Mouse (Mus musculus): ENCODE measurements around the gene Mbd3. TPM values are rescaled to one million over a fixed set of nuclear protein-coding genes. Genes with fewer than 3 reads are reported as not detected.
A peak's percentile ranks its signal among the peaks of the same experiment; 100 is the strongest.
"Not testable (repeated sequence)": the region's sequence is repeated elsewhere in the genome, so short reads cannot be mapped to it uniquely, and the experiment has no call there.

The Mbd3 gene
- polyA plus RNA-seq, 1 experiment from 2014 or later, result 327 TPM

DNA sequence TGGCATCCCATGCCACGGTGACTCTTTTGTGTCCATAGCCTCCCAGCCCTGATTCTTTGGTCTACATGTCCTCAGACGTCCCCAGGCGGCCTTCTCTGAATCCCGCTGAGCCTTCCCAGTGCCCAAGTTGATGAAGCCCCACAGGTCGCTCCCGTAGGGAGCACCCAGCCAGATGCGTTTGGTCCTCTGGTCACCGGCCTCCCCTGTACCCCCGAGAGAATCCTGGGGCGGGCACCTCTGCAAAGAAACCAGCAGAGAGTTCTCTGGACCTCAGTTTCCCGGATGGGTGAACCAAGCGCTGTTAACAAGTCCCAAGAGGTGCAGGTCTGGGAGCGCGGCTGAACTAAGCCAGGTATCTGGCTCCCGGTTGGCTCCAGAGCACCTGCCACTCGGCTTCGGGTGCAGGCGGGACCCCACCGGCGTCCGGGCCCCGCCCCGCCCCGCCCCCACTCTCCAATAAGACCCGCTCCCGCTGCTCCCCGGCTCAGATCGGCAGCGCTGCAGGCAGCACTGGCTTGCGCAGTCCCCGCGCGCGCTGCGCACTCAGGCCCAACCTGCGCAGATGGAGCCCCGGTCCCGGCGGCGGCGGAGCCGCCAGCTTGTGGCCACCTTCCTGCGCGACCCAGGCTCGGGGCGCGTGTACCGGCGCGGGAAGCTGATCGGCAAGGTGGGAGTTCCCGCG, 43.2 kb downstream of the Mbd3 start, which contains the start of gene Plk5:
Gene Plk5, plus strand, starts transcription at position 459 of the 682 bp plus-strand sequence.
- ATAC-seq (ENCODE audit: low FRiP score), result no peak
- H3K27ac ChIP-seq, result no peak within 1 kb of the TSS
- under 1% methylated on average over 53 of the region's 53 CpGs for WGBS

DNA sequence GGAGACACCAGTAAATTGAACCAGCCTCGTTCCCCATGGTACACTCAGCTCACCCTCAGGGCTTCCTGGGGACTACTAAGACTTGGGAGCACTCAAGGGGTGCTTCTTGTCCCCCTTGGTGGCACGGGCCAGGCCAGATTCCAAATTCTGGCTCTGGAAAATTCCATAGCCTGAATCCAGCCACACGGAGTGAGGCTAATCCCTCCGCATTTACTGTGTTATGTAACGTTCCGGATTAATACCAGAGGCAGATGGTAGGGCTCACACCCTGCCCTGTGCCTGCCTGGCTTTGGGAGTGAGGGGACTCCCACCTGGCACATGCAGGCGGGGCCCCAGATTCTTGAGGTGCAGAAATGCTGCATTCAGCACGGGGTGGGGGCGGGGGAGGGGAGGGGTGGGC, 43.9 kb downstream of the Mbd3 start:
- Histone ChIP-seq H3K27me3 (peaks cover 100% of the 10 kb centered on the region), H3K4me1 (peaks cover 16% of the 10 kb centered on the region), H3K9ac (no peak overlapping the region), H3K4me3 (replicated peaks) (no peak overlapping the region), H3K36me3 (replicated peaks) (no peaks in the 10 kb centered on the region), H3K4me2 (no peak overlapping the region), H3K27ac (no peak overlapping the region), H3K9me3 (no peaks in the 10 kb centered on the region)
- 6% methylated on average over 9 of the region's 9 CpGs for WGBS
- no peak for ATAC-seq (ENCODE audit: low FRiP score)

More for the DNA sequence above, 43.2 kb downstream of the Mbd3 start, which contains the start of gene Plk5:
- no peaks in the 10 kb centered on the region for H3K36me3 ChIP-seq (replicated peaks)
- peaks cover 16% of the 10 kb centered on the region for H3K4me1 ChIP-seq
- H3K9me3 ChIP-seq, result no peaks in the 10 kb centered on the region
- peaks cover 93% of the 10 kb centered on the region for H3K27me3 ChIP-seq
- H3K4me2 ChIP-seq, result peak within 1 kb of the TSS; percentile 52
- H3K9ac ChIP-seq, result peak within 1 kb of the TSS; percentile 42; the same call in 1 of the 2 replicates
- H3K4me3 ChIP-seq (replicated peaks), result peak within 1 kb of the TSS; percentile 36

DNA sequence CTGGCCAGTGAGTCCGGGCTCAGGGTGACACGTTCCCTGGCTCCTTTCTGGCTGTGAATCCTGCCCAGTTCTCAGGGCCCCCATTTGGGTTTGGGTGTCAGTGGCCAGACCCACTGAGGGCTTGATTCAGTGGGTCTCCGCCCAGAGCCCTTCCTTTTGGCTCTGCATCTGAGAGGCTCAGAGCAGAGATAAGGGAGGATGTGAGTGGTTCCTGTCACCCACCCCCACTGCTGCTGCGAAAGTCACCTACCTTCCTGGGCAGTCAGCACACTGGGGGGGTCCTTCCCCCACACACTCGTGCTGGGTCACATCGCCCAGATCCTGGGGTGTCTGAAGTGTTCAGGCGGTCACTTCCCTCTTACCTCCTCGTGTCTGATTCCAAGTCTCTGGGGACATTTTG, 46.6 kb downstream of the Mbd3 start:
- Histone ChIP-seq H3K9me3 (no peaks in the 10 kb centered on the region), H3K36me3 (replicated peaks) (no peaks in the 10 kb centered on the region), H3K4me2 (no peak overlapping the region), H3K4me1 (peaks cover 26% of the 10 kb centered on the region), H3K4me3 (replicated peaks) (no peak overlapping the region), H3K9ac (no peak overlapping the region), H3K27ac (no peak overlapping the region), H3K27me3 (peaks cover 100% of the 10 kb centered on the region)
- ATAC-seq (ENCODE audit: low FRiP score), result no peak
- WGBS, result 67% methylated on average over 8 of the region's 8 CpGs

DNA sequence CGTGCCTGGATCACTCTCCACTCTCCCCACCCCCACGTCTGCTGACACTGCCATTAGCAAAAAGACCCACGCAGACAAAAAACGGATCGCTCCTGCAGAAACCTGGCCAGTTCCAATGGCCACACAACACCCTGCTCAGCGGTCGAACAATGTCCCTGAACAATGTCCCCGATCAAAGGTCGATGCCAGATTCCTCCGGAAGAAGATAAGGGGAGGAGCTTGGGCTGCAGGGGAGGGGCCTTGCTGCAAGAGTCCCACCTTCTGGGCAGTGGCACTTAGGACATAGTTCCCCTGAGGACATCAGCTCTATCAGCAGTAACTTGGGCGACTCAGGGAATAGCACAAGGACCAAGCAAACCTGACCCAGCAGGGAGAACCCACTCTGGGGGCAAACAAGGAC, 47.5 kb downstream of the Mbd3 start:
- Histone ChIP-seq H3K27me3 (peaks cover 100% of the 10 kb centered on the region), H3K9me3 (no peaks in the 10 kb centered on the region), H3K36me3 (replicated peaks) (no peaks in the 10 kb centered on the region), H3K9ac (no peak overlapping the region), H3K4me1 (peaks cover 26% of the 10 kb centered on the region), H3K4me2 (no peak overlapping the region), H3K27ac (no peak overlapping the region), H3K4me3 (replicated peaks) (no peak overlapping the region)
- WGBS, result 18% methylated on average over 11 of the region's 11 CpGs
- no peak for ATAC-seq (ENCODE audit: low FRiP score)

DNA sequence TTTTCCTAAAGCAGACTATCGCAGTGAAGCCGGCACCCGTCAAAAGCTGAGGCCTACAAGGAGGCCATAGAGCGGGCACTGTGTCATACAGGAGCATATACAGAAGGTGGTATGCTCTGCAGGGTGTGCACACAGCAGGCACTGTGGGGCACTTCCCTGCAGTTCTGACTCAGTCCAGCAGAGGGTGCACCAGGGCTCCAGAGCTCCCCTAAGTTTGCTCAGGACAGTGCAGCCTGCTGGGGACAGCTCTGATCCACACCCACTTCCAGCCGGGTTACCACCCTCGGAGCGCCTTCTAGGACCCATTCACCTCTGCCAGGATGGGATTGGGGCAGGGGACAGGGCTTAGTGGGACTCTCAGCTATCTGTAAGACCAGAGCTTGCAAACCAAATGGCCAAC, 49.1 kb downstream of the Mbd3 start:
- Histone ChIP-seq H3K9ac (no peak overlapping the region), H3K4me3 (replicated peaks) (no peak overlapping the region), H3K4me1 (peaks cover 18% of the 10 kb centered on the region), H3K27ac (no peak overlapping the region), H3K4me2 (no peak overlapping the region), H3K27me3 (peaks cover 100% of the 10 kb centered on the region), H3K36me3 (replicated peaks) (no peaks in the 10 kb centered on the region), H3K9me3 (no peaks in the 10 kb centered on the region)
- ATAC-seq (ENCODE audit: low FRiP score), result peak; percentile 67
- WGBS, result 2% methylated on average over 7 of the region's 7 CpGs

DNA sequence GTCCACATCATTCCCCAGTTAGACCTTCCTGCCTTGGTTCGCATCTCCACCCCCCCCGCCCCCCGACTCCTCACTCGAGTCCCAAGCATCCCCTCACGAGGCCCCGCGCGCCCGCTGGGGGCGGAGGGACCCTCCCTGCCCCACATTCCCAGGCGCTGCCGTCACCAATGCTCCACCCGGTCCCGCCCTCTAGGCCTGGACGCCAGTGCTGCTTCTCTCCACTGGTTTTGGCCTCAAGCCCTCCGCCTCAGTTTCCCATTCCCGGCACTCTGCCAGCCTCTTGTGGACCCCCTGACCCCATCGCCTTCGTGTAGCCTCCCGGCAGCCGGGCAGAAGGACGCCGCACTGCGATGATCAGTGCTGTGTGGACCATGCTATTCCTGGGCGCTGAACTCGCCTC, 50.4 kb downstream of the Mbd3 start:
- no peak for ATAC-seq (ENCODE audit: low FRiP score)
- peaks cover 23% of the 10 kb centered on the region for H3K4me1 ChIP-seq
- peak overlapping the region; percentile 41; the same call in 1 of the 2 replicates for H3K4me2 ChIP-seq
- no peaks in the 10 kb centered on the region for H3K36me3 ChIP-seq (replicated peaks)
- H3K4me3 ChIP-seq (replicated peaks), result peak overlapping the region; percentile 4; the same call in 1 of the 2 replicates
- H3K27ac ChIP-seq, result no peak overlapping the region
- WGBS, result 16% methylated on average over 26 of the region's 26 CpGs
- peaks cover 100% of the 10 kb centered on the region for H3K27me3 ChIP-seq
- no peaks in the 10 kb centered on the region for H3K9me3 ChIP-seq
- no peak overlapping the region for H3K9ac ChIP-seq

DNA sequence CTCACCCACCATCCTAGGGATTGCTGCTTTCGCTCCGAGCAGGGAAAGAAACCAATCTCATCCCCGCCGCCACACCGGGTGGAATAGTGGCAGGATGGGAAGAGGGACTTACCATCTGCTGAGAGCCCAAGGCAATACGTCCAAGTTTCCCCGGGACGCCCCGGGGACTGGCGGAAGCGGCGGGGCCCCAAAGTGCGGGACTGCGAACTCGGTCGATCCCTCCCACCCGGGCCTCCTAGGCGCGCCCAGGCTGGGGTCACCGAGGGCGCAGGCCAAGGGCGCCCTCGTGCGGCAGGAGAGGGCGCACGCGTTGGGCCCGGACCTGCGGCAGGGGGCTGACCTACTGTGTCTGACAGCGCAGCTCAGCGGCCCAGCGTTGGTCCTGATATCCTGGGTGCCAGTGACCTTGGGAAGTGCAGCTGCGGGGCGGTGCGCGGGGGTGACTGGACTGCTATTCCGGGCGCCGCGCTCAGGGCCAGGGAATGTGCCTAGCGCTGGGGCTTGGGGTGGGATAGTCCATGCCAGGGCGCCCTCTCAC, 51.0 kb downstream of the Mbd3 start, which contains the start of gene Adamtsl5:
Gene Adamtsl5, minus strand, starts transcription at position 169 of the 538 bp plus-strand sequence.
- H3K4me1 ChIP-seq, result peaks cover 28% of the 10 kb centered on the region
- peaks cover 100% of the 10 kb centered on the region for H3K27me3 ChIP-seq
- no peak within 1 kb of the TSS for H3K9ac ChIP-seq
- no peaks in the 10 kb centered on the region for H3K36me3 ChIP-seq (replicated peaks)
- H3K4me3 ChIP-seq (replicated peaks), result peak within 1 kb of the TSS; percentile 15
- H3K27ac ChIP-seq, result no peak within 1 kb of the TSS
- peak within 1 kb of the TSS; percentile 41 for H3K4me2 ChIP-seq
- no peaks in the 10 kb centered on the region for H3K9me3 ChIP-seq
- under 1% methylated on average over 41 of the region's 42 CpGs for WGBS
- peak; percentile 18 for ATAC-seq (ENCODE audit: low FRiP score)

DNA sequence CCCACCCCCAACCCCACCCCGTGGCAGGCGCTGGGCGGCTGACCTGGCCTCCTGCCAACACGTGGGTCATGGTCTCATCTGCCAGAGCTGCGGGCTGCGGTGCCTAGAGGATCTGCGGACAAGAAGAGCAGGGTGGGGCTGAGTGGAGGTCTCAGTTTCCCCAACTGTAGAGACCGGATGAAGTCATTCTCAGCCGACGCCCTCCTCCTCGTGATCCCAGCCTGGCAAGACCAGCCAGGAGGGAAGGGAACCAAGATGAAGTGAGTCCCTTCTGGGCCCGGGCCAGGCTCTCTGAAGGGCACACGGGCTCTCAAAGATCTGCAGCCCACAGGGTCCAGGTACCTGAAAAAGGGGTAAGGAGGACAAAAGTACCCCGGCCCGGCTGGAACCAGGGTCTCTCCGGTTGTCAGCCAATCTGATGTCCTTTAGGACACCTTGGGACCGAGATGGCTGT, 51.8 kb downstream of the Mbd3 start:
- 11% methylated on average over 17 of the region's 17 CpGs for WGBS
- 0 out of 2 replicates have a peak overlapping the region, but pooled peaks have one; percentile 15 for H3K4me3 ChIP-seq (replicated peaks)
- H3K27me3 ChIP-seq, result peaks cover 100% of the 10 kb centered on the region
- no peak overlapping the region for H3K4me2 ChIP-seq
- no peak overlapping the region for H3K9ac ChIP-seq
- H3K9me3 ChIP-seq, result no peaks in the 10 kb centered on the region
- H3K27ac ChIP-seq, result no peak overlapping the region
- H3K36me3 ChIP-seq (replicated peaks), result no peaks in the 10 kb centered on the region
- no peak for ATAC-seq (ENCODE audit: low FRiP score)
- peaks cover 36% of the 10 kb centered on the region for H3K4me1 ChIP-seq

DNA sequence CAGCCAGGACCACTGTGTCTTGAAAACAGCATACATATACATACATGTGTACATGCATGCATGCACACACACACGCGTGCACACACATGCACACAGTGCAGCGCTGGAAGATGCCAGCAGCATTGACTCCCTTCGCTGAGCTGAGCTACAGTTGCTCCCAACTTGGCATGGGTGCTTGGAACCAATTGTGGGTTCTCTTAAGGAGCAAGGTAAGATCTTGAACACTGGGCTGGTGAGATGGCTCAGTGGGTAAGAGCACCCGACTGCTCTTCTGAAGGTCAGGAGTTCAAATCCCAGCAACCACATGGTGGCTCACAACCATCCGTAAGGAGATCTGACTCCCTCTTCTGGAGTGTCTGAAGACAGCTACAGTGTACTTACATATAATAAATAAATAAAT, 53.4 kb downstream of the Mbd3 start:
- Histone ChIP-seq H3K27me3 (peaks cover 100% of the 10 kb centered on the region), H3K4me1 (peaks cover 47% of the 10 kb centered on the region)
- WGBS, result 76% methylated on average over 6 of the region's 6 CpGs
- H3K9ac ChIP-seq; ATAC-seq (ENCODE audit: low FRiP score); H3K4me2 ChIP-seq; H3K4me3 ChIP-seq (replicated peaks); H3K27ac ChIP-seq; H3K9me3 ChIP-seq; H3K36me3 ChIP-seq (replicated peaks): not testable (repeated sequence)

DNA sequence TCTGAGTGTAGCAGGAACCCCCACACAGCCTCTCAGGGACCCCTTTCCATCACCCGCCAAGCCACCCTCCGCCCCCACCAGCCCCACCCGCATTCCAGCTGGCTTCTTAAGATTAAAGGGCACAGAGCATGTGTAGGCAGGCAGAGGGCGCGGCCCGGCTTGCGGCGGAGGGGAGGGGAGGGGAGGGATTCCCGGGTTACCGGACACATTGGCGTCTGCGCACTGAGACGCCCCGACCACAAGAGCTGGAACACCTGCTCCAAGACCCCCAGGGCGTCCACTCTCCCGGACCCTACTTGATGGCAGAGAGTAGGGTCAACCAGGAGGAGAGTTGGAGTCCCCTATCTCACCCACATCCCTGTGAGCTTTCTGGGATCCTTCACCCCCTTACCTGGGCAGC, 54.2 kb downstream of the Mbd3 start:
- no peaks in the 10 kb centered on the region for H3K36me3 ChIP-seq (replicated peaks)
- no peak for ATAC-seq (ENCODE audit: low FRiP score)
- H3K9ac ChIP-seq, result peak overlapping the region; percentile 21; the same call in 1 of the 2 replicates
- H3K4me3 ChIP-seq (replicated peaks), result no peak overlapping the region
- no peak overlapping the region for H3K27ac ChIP-seq
- H3K9me3 ChIP-seq, result no peaks in the 10 kb centered on the region
- H3K4me1 ChIP-seq, result peaks cover 47% of the 10 kb centered on the region
- peaks cover 100% of the 10 kb centered on the region for H3K27me3 ChIP-seq
- H3K4me2 ChIP-seq, result no peak overlapping the region
- 2% methylated on average over 16 of the region's 16 CpGs for WGBS

DNA sequence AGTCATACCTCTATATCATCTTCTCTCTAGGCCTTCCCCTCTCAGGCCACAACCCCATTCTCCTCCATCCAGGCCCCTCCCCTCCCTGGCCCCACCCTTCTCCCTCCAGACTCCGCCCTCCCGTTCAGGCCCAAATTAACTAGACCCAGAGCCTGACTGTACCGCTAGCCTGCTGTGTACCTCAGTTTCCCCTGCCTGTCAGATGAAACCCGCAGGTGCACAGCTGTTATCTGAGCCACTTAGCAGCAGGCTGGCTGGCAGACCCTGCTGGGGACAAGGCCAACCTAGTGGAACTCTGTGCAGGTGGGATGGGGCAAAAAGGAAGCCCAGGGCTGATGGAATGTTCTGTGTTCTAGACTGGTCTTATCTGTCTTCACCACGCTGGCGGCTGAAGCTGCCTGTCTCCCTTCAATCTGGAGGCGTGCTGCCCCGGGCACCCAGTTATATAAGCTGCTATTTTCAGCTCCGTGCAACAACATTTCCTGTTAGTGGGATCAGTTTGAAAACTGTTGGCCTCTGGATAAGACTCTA, 55.2 kb downstream of the Mbd3 start:
- H3K4me1 ChIP-seq, result peaks cover 46% of the 10 kb centered on the region
- H3K36me3 ChIP-seq (replicated peaks), result no peaks in the 10 kb centered on the region
- H3K4me2 ChIP-seq, result no peak overlapping the region
- H3K27ac ChIP-seq, result no peak overlapping the region
- ATAC-seq (ENCODE audit: low FRiP score), result no peak
- H3K27me3 ChIP-seq, result peaks cover 99% of the 10 kb centered on the region
- no peak overlapping the region for H3K9ac ChIP-seq
- no peaks in the 10 kb centered on the region for H3K9me3 ChIP-seq
- WGBS, result 44% methylated on average over 9 of the region's 9 CpGs
- H3K4me3 ChIP-seq (replicated peaks), result no peak overlapping the region

DNA sequence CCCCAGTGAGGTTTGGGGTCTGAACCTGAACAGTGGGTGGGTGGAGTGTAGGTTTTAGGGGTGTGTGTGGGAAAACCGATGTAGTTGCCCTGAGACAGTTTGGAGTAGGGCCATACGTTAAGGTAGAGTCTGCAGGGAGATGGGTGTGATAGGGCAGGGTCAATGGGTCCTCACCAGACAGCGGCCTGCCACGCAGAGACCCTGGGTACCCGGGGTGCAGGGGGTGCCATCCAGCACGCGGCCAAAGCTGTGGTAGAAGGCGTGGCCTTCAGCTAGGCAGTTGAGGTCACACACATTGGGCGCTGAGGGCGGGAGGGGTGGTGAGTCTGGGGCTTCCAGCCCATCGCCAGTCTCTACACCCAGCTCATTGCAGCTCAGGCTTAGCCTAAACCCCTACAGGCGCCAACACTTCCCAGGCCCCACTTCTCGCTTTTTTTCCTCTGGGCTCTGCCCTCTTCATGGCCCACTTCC, 55.9 kb downstream of the Mbd3 start:
- peak overlapping the region; percentile 57 for H3K4me2 ChIP-seq
- no peak; the same call in 1 of the 2 replicates for ATAC-seq (ENCODE audit: low FRiP score)
- H3K9me3 ChIP-seq, result no peaks in the 10 kb centered on the region
- H3K27ac ChIP-seq, result no peak overlapping the region
- no peaks in the 10 kb centered on the region for H3K36me3 ChIP-seq (replicated peaks)
- peaks cover 94% of the 10 kb centered on the region for H3K27me3 ChIP-seq
- no peak overlapping the region for H3K9ac ChIP-seq
- WGBS, result 32% methylated on average over 13 of the region's 13 CpGs
- H3K4me1 ChIP-seq, result peaks cover 39% of the 10 kb centered on the region
- H3K4me3 ChIP-seq (replicated peaks), result peak overlapping the region; percentile 38

Data from forebrain, embryonic 12.5 days (tissue).